Mouse (Mus musculus) kidney, postnatal 25 days (tissue): ENCODE measurements around the gene Prdm16.

Source experiments
- DNase-seq, 2 experiments: peaks; one replicate each; pipeline ENCODE4 v3.0.0; 2021; ENCODE audit warnings: mixed read lengths in 2 of 2

Prdm16 gene

GRCm38 (mm10) chr4:154549961-154550393 is 86.7 kb downstream of the Prdm16 start:
- DNase-seq, result peak in 1 of 2 experiments; percentile 23

DNA sequence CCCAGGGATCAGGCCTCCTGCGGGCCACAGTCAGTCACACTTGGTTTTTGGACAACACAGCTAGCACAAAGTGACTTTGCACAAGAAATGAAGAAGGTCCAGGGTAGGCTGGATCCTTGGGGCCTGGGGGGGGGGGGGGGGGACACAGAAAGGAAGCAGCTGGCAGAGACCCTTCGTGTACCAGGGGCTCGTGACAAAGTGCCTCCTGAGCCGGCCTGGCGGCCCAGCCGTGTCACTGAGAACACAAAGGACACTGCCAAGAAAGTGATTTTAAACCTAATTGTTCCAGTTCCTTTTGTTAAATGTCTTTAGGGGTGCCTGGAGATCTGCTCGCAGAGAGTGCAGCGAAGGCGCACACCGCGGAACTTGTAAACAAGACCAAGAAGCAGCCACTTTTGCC is 87.2 kb downstream of the Prdm16 start:
- DNase-seq, result no peak

GRCm38 (mm10) chr4:154547176-154547855 is 89.4 kb downstream of the Prdm16 start:
- DNase-seq, result peak in 1 of 2 experiments; percentile 5

DNA sequence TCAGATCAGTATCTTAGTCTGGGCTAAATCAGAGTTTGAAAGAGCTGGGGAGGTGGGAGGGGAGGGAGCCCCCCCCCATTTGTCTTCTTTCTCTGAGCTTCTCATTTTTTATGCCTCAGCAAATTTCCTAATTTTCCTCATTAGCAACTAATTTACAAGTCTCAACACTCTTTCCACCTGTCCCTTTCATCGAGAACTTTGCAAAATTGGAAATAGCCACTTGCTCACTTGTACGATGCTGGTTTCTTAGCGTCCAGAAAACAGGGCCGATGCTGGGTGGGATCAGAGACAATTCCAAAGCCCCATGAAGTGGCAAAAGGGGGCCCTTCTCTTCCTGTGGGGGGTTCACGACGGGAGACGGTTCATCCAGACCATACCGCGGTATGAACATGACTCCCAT is 91.4 kb downstream of the Prdm16 start:
- no peak for DNase-seq

DNA sequence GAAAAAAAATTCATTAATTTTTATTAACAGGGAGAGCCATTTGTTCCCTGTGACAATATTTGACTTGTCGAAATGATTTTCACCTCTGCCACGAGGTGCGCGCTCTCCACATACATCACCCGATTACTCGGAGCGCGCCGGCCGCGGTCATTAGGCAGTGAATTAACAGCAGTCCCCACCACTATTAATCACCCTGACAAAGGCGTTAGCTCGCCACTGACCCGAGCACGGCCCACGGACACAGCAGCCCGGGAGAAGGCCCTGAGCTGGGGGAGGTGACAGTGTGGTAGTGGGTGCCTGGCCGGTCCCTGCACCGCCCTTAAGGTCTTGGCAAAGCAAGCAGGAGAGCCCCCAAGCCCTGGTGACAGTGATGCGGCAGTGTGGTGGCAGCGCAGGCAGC is 92.8 kb downstream of the Prdm16 start:
- no peak for DNase-seq

GRCm38 (mm10) chr4:154543128-154543527 is 93.5 kb downstream of the Prdm16 start:
- DNase-seq, result no peak

- no peak for DNase-seq
These were observed 94.1 kb downstream of the Prdm16 start for GRCm38 (mm10) chr4:154542568-154542967.

DNA sequence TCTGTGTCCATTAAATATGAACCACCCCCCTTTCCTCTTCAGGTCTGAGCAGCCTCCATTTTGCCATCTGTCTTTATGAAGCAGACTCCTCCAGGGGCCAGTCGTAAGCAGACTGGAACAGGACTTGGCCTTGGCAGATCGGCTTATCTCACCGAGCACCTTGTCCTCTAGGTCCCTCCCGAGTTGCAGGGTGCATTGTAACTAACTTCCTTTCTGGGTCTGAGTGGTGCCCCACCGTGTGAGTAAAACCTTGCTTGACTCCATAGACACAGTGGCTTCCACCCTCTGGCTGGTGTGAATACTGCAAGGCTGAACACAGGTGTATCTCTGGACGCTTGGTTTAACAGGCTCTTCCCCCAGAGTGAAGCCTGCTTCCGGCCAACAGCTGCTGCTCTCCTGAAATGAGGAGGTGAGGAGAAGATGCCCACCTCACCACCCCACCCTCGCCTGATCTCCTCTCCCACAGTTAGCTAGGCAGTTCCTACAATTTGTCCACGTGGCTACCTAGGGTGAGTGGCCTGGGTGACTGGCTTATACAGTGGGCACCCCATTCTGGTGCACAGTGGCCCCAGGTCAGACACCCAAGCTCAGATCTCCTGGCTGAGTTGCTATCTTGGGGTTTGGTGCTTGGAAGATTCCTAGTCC is 94.9 kb downstream of the Prdm16 start:
- no peak for DNase-seq

- no peak for DNase-seq
These were observed 96.0 kb downstream of the Prdm16 start for GRCm38 (mm10) chr4:154540671-154541070.

DNA sequence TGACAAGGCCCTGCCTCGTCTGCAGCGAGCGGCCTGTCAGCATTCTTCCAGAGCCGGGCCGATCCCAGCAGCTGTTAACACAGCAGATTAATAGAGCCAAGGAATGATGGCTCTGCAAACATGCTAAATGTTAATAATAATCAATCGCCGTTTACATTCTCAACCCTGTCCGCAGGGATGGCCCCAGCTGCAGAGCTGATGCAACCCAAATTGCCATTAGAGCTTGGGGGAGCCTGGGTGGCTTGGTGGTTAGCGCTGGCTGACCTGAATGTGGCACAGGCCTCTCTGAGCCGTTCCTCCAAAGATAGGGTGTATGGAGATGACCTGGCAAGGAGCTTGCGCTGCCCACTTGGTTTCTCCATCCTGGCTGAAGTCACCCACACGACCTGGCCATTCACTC is 97.0 kb downstream of the Prdm16 start:
- no peak for DNase-seq

GRCm38 (mm10) chr4:154538727-154539126 is 97.9 kb downstream of the Prdm16 start:
- DNase-seq, result no peak

GRCm38 (mm10) chr4:154536110-154536509 is 100.6 kb downstream of the Prdm16 start:
- DNase-seq, result peak in 1 of 2 experiments; percentile 57

DNA sequence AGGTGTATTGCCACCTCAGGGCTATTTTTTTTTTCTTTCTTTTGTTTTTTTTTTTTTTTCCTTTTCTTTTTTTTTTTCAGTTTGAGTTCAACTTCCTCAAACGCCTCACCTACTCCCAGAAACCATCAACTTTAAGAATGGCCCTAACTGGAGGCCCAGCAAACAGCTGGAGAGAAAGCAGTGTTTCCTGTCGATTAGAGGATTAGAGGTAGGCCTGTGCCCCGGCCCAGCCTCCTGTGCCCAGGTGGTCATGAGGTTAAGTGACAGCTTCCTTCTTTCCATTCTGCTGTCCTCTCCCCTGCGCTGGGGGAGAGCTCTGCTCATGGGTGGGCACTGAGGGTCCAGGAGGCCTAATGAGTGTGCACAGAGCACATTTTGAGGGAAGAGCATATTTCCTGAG is 105.3 kb downstream of the Prdm16 start:
- DNase-seq, result no peak

GRCm38 (mm10) chr4:154530336-154530735 is 106.3 kb downstream of the Prdm16 start:
- DNase-seq, result no peak

DNA sequence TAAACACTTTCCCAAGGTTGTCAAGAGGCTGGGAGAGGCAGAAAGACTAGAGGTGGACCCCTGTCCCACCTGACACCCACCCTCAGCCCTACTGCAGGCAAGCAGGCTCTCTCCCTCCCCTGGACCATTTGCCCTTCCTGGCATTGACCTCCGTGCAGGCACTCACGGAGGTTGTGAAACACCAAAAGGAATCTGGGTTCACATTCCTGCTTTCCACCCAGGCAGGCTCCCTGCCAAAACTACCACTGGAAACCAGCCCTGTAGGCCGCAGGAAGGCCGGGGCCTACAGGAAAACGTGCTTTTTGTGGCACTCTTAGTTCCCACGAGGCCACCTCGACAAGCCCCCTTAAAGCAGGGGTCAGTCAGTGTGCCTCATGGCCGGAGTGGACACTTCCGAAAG is 109.2 kb downstream of the Prdm16 start:
- DNase-seq, result peak; percentile 79 to 91

GRCm38 (mm10) chr4:154526351-154526786 is 110.3 kb downstream of the Prdm16 start:
- DNase-seq, result no peak

GRCm38 (mm10) chr4:154523898-154524297 is 112.8 kb downstream of the Prdm16 start:
- no peak for DNase-seq

- DNase-seq, result no peak
These were observed 114.6 kb downstream of the Prdm16 start for GRCm38 (mm10) chr4:154521881-154522676.

DNA sequence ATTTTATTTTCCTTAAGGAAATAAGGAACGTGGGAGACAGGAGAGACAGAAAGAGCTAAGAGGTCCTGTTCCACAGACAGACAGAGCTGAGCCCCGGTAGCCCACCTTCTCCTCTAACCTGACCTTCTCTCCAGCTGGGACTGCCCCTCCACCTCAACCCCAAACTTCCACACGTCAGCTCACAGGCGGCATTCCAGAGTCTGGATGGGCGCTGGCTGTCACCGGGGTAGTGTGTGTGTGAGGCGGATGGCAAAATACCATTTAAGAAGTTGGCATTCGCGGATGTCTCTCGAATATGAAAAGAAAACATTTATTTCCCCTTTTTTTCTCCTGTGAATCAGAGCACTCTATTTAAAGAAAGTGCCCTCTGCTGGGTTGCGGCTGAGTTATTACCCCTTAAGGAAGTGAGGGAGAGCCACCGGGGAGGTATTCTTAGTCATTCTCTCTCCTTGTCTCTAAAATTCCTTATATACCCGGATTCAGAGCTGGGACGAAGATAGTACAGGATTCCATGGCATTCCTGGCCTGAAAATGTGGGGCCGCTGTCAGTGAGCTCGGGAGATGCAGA is 117.1 kb downstream of the Prdm16 start:
- no peak for DNase-seq

DNA sequence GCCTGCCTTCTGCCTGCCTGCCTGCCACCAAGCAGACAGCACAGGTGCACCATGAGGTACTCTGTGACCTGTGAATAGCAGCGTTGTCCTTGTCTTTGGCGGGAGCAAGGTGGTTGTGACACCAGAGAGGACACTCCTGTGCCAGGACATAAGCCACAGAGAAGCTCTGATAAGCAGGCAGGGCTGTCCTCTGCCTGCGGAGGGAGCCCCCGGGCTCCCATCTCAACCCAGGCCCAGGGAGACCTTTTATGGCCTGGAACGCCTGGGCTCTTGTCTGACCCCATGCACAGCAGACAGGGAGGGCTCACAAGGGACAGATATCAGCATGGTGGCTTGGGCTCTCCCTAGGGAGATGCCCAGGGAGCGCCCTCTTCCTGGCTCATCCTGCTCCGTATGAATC is 118.7 kb downstream of the Prdm16 start:
- DNase-seq, result no peak

GRCm38 (mm10) chr4:154516470-154516869 is 120.2 kb downstream of the Prdm16 start:
- no peak for DNase-seq

DNA sequence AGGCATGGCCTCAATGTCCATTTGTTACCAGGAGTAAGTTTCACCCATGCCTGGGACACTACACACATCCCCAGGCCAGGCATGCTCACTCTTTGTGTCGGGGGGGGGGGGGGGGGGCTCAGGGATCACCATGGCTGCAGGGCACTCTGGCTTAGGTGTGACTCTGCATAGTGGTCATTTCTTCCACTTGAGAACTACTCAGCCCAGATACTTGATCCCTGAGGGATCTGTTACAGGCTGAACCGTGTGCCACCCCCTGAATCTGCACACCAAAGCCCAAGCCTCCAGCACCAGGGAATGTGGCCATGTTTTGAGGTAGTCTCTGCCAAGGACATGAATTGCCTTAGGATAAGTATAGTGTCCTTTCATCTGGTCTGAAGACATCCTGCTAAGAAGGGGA is 123.0 kb downstream of the Prdm16 start:
- DNase-seq, result no peak

DNA sequence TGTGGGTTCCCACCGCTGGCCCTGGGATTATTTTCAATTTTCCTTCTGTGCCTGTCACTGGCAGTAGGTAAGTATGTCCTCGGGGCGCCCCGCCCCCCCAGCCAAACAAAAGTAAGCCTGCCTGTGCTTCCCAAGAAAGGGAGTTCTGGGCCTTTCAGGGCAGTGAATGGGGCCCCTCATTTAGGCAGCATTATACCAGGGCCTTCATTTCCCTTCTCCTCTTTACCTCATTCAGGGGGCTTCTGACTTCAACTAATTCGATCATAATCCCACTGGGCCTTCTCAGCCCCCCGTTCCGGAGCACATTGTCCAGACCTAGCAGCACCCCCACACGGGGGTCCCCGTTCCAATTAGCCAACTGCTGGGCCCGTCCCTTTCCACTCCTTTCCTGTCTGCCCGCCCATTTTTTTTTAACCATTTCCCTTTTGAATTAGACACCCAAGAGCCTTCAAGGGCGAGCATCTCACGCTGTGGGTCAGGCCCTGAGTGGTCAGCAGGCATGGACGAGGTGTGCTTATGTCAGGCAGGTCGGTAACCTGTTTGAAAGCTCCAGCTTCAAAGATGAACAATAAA is 124.1 kb downstream of the Prdm16 start:
- DNase-seq, result no peak
